Mouse (Mus musculus) MEL (cell line): ENCODE measurements around the gene Ubtd2. TPM values are rescaled to one million over a fixed set of nuclear protein-coding genes. Genes with fewer than 3 reads are reported as not detected.

Source experiments
- DNase-seq: peaks from one replicate; pipeline ENCODE4 v3.0.0; 2011; ENCODE audit warnings: low read depth, low spot score
- H3K27ac ChIP-seq: 2 replicates; pipeline ENCODE4 v1.5.1; 2012; ENCODE audit warnings: low read depth, mild to moderate bottlenecking, control low read depth, low read length, moderate library complexity; ENCODE audit not compliant: control insufficient read depth
- H3K27me3 ChIP-seq, 2 experiments: fragments of 150-350 bp in 1 of 2; sonication (generic) in 1 of 2; 2 replicates each; pipeline ENCODE4 v1.6.1; 2012; ENCODE audit warnings: low read length in 2 of 2, mild to moderate bottlenecking in 2 of 2, improper control_type of control experiment in 1 of 2, moderate library complexity in 1 of 2; ENCODE audit not compliant: insufficient read depth in 2 of 2, control insufficient read depth in 1 of 2
- H3K36me3 ChIP-seq, 2 experiments: 2 replicates each; pipeline ENCODE4 v1.6.1; 2012 to 2014; ENCODE audit warnings: low read length in 2 of 2, improper control_type of control experiment in 1 of 2, inconsistent platforms in 1 of 2, mild to moderate bottlenecking in 1 of 2; ENCODE audit not compliant: insufficient read depth in 2 of 2, control insufficient read depth in 1 of 2
- H3K4me1 ChIP-seq, 2 experiments: fragments of 150-350 bp in 1 of 2; sonication (generic) in 1 of 2; 2 replicates each; pipeline ENCODE4 v1.6.1; 2012; ENCODE audit warnings: low read length in 2 of 2, improper control_type of control experiment in 1 of 2, mild to moderate bottlenecking in 1 of 2; ENCODE audit not compliant: insufficient read depth in 2 of 2, control insufficient read depth in 1 of 2
- H3K4me3 ChIP-seq, 2 experiments: fragments of 150-350 bp in 1 of 2; sonication (generic) in 1 of 2; 2 replicates each; pipeline ENCODE4 v1.5.1; 2012; ENCODE audit warnings: low read depth in 2 of 2, low read length in 2 of 2, mild to moderate bottlenecking in 2 of 2, moderate library complexity in 2 of 2, control low read depth in 1 of 2, improper control_type of control experiment in 1 of 2; ENCODE audit not compliant: control insufficient read depth in 1 of 2, insufficient read depth in 1 of 2
- H3K79me2 ChIP-seq: 2 replicates; pipeline ENCODE4 v1.6.1; 2012; ENCODE audit warnings: mild to moderate bottlenecking, low read length, moderate library complexity; ENCODE audit not compliant: control insufficient read depth, poor library complexity, insufficient read depth
- H3K9ac ChIP-seq: 2 replicates; pipeline ENCODE4 v1.6.1; 2012; ENCODE audit warnings: low read depth, mild to moderate bottlenecking, control low read depth, low read length, moderate library complexity; ENCODE audit not compliant: control insufficient read depth, poor library complexity, severe bottlenecking
- H3K9me3 ChIP-seq: fragments of 150-350 bp; sonication (generic); replicated peaks from 2 replicates; pipeline ENCODE4 v1.6.1; 2012; ENCODE audit warnings: mild to moderate bottlenecking, low read length, improper control_type of control experiment, moderate library complexity; ENCODE audit not compliant: insufficient read depth
- CTCF ChIP-seq, 3 experiments: IDR thresholded peaks in 2 of 3; conservative IDR thresholded peaks in 1 of 3; 2 replicates each; pipeline ENCODE4 v1.5.1; 2011 to 2012; ENCODE audit warnings: low read length in 3 of 3, low read depth in 2 of 3, mild to moderate bottlenecking in 2 of 3, improper control_type of control experiment in 1 of 3, inconsistent platforms in 1 of 3, mixed read lengths in 1 of 3, moderate library complexity in 1 of 3; ENCODE audit not compliant: control insufficient read depth in 1 of 3, insufficient read depth in 1 of 3, poor library complexity in 1 of 3, severe bottlenecking in 1 of 3
- GABPA ChIP-seq: IDR thresholded peaks from 2 replicates; pipeline ENCODE4 v1.6.1; 2012; ENCODE audit warnings: low read depth, mild to moderate bottlenecking, inconsistent platforms, low read length, improper control_type of control experiment, moderate library complexity
- JUND ChIP-seq: IDR thresholded peaks from 2 replicates; pipeline ENCODE4 v1.6.1; 2011; ENCODE audit warnings: low read depth, mild to moderate bottlenecking, improper control_type of control experiment, low read length
- MEF2A ChIP-seq: IDR thresholded peaks from 2 replicates; pipeline ENCODE4 v1.6.1; 2014; ENCODE audit warnings: low read depth, mild to moderate bottlenecking, inconsistent platforms, low read length, improper control_type of control experiment; ENCODE audit not compliant: poor library complexity, insufficient replicate concordance, severe bottlenecking; ENCODE audit errors: extremely low read depth
- NRF1 ChIP-seq: IDR thresholded peaks from 2 replicates; pipeline ENCODE4 v1.6.1; 2014; ENCODE audit warnings: low read depth, mild to moderate bottlenecking, inconsistent platforms, low read length, improper control_type of control experiment, moderate library complexity; ENCODE audit not compliant: poor library complexity, insufficient read depth, severe bottlenecking
- POLR2A ChIP-seq, 2 experiments: IDR thresholded peaks; 2 replicates each; pipeline ENCODE4 v1.6.1; 2011 to 2012; ENCODE audit warnings: low read length in 2 of 2, mild to moderate bottlenecking in 2 of 2, control low read depth in 1 of 2, improper control_type of control experiment in 1 of 2, low read depth in 1 of 2, moderate library complexity in 1 of 2; ENCODE audit not compliant: control insufficient read depth in 1 of 2, insufficient read depth in 1 of 2, poor library complexity in 1 of 2
- POLR2AphosphoS5 ChIP-seq: IDR thresholded peaks from 2 replicates; pipeline ENCODE4 v1.6.1; 2012; ENCODE audit warnings: low read depth, borderline replicate concordance, mild to moderate bottlenecking, inconsistent platforms, low read length, moderate library complexity, mixed read lengths
- RAD21 ChIP-seq: IDR thresholded peaks from 2 replicates; pipeline ENCODE4 v1.6.1; 2011; ENCODE audit warnings: mild to moderate bottlenecking, low read depth, low read length, improper control_type of control experiment
- RCOR1 ChIP-seq: IDR thresholded peaks from 2 replicates; pipeline ENCODE4 v1.6.1; 2012; ENCODE audit warnings: low read depth, mild to moderate bottlenecking, inconsistent platforms, low read length, improper control_type of control experiment
- SMC3 ChIP-seq: IDR thresholded peaks from 2 replicates; pipeline ENCODE4 v1.6.1; 2011; ENCODE audit warnings: low read depth, low read length, improper control_type of control experiment
- TBP ChIP-seq: IDR thresholded peaks from 2 replicates; pipeline ENCODE4 v1.8.0; 2011; ENCODE audit warnings: low read depth, low read length, improper control_type of control experiment
- UBTF ChIP-seq: IDR thresholded peaks from 2 replicates; pipeline ENCODE4 v1.6.1; 2012; ENCODE audit warnings: low read depth, mild to moderate bottlenecking, inconsistent platforms, low read length, improper control_type of control experiment, moderate library complexity, borderline replicate concordance; ENCODE audit not compliant: insufficient read depth
- USF1 ChIP-seq: IDR thresholded peaks from 2 replicates; pipeline ENCODE4 v1.6.1; 2014; ENCODE audit warnings: low read depth, mild to moderate bottlenecking, inconsistent platforms, low read length, improper control_type of control experiment, moderate library complexity
- ZC3H11A ChIP-seq: IDR thresholded peaks from 2 replicates; pipeline ENCODE4 v1.6.1; 2012; ENCODE audit warnings: low read depth, mild to moderate bottlenecking, inconsistent platforms, low read length, improper control_type of control experiment
- ZKSCAN1 ChIP-seq: IDR thresholded peaks from 2 replicates; pipeline ENCODE4 v1.6.1; 2012; ENCODE audit warnings: low read depth, mild to moderate bottlenecking, inconsistent platforms, low read length, improper control_type of control experiment, moderate library complexity
- ZMIZ1 ChIP-seq: IDR thresholded peaks from 2 replicates; pipeline ENCODE4 v1.6.1; 2012; ENCODE audit warnings: low read depth, mild to moderate bottlenecking, inconsistent platforms, low read length, improper control_type of control experiment, moderate library complexity
- ZNF384 ChIP-seq: IDR thresholded peaks from 2 replicates; pipeline ENCODE4 v1.6.1; 2012; ENCODE audit warnings: low read depth, mild to moderate bottlenecking, inconsistent platforms, low read length, improper control_type of control experiment
- polyA plus RNA-seq, 2 experiments: library from polyadenylated mRNA; stranded (reverse) in 1 of 2; unstranded in 1 of 2; fragments of >175 nt in 1 of 2; fragments of >200 nt in 1 of 2; gene quantifications; 2 replicates each; pipeline versions ENCODE4 v1.2.1 to v1.2.4; 2012; ENCODE audit warnings: low replicate concordance in 2 of 2, low read depth in 1 of 2; ENCODE audit not compliant: insufficient read length in 2 of 2, insufficient read depth in 1 of 2, missing spikeins in 1 of 2
- total RNA-seq: library from RNA; depleted of rRNA; stranded (reverse); fragments of 300-350 nt; gene quantifications from 2 replicates; pipeline ENCODE4 v1.2.3, GENCODE M21; 2012

Ubtd2 gene
- total and polyA plus RNA-seq, 3 experiments = 25.7 to 28.7 TPM; not detected in 1

- Histone ChIP-seq H3K4me1 (peaks cover 0 to 14% of the 10 kb centered on the region in 2 experiments; a peak in 2 of 4 replicates), H3K9me3 (no peaks in the 10 kb centered on the region), H3K79me2 (peaks cover 8% of the 10 kb centered on the region), H3K27ac (no peak overlapping the region), H3K36me3 (peaks cover 0 to 7% of the 10 kb centered on the region in 2 experiments; a peak in 2 of 4 replicates), H3K4me3 (no peak overlapping the region), H3K9ac (no peak overlapping the region), H3K27me3 (no peaks in the 10 kb centered on the region)
- peak; percentile 44 for DNase-seq
- TF ChIP-seq MEF2A (no peak), RAD21 (peak; percentile 57), SMC3 (peak; percentile 58), CTCF (IDR thresholded peaks at IDR 0.05 in 2 of 3, conservative IDR thresholded peaks at IDR 0.05 in 1 of 3; ENCODE audit: control insufficient read depth in 1 of 3, insufficient read depth in 1 of 3, low read depth in 2 of 3, low read length in 3 of 3, poor library complexity in 1 of 3, severe bottlenecking in 1 of 3) (peak in 2 of 3 experiments; percentile 26 to 59; a peak in 4 of 6 replicates), POLR2AphosphoS5 (no peak)
Measured at GRCm38 (mm10) chr11:32530151-32530550, 75.0 kb downstream of the Ubtd2 start.

GRCm38 (mm10) chr11:32531871-32532764 lies 76.9 kb downstream of the Ubtd2 start, which contains the start of gene Efcab9:
TSS of gene Efcab9 (minus strand) at chr11:32532081.
- H3K4me3 ChIP-seq = peak within 1 kb of the TSS; percentile 87 to 99
- peaks cover 8% of the 10 kb centered on the region for H3K79me2 ChIP-seq
- peaks cover 0 to 7% of the 10 kb centered on the region in 2 experiments; a peak in 2 of 4 replicates for H3K36me3 ChIP-seq
- peak; percentile 22 for DNase-seq
- TF ChIP-seq RAD21 (no peak), GABPA (no peak), POLR2A (IDR thresholded peaks at IDR 0.05; ENCODE audit: control insufficient read depth in 1 of 2, insufficient read depth in 1 of 2, low read depth in 1 of 2, low read length in 2 of 2, poor library complexity in 1 of 2) (no peak), ZNF384 (no peak), CTCF (IDR thresholded peaks at IDR 0.05 in 2 of 3, conservative IDR thresholded peaks at IDR 0.05 in 1 of 3; ENCODE audit: control insufficient read depth in 1 of 3, insufficient read depth in 1 of 3, low read depth in 2 of 3, low read length in 3 of 3, poor library complexity in 1 of 3, severe bottlenecking in 1 of 3) (no peak), USF1 (no peak), RCOR1 (no peak), POLR2AphosphoS5 (no peak), TBP (no peak), ZC3H11A (no peak), UBTF (no peak), NRF1 (no peak), ZKSCAN1 (no peak), ZMIZ1 (no peak), JUND (no peak)
- H3K27ac ChIP-seq = peak within 1 kb of the TSS; percentile 60
- no peaks in the 10 kb centered on the region for H3K9me3 ChIP-seq
- H3K27me3 ChIP-seq = no peaks in the 10 kb centered on the region
- peak within 1 kb of the TSS; percentile 96 for H3K9ac ChIP-seq
- H3K4me1 ChIP-seq = peaks cover 0 to 14% of the 10 kb centered on the region in 2 experiments; a peak in 2 of 4 replicates
